Mouse (Mus musculus): ENCODE data around the gene Vsnl1. TPM values are rescaled to one million over a fixed set of nuclear protein-coding genes. Genes with fewer than 3 reads are reported as not detected.

The Vsnl1 gene
- polyA plus RNA-seq, 1 experiment = not detected

- no peak overlapping the region for H3K27ac ChIP-seq (ENCODE audit: control insufficient read depth, insufficient read depth, low read depth, low read length)
- TF ChIP-seq CTCF (IDR thresholded peaks at IDR 0.05; ENCODE audit: control insufficient read depth, insufficient read depth, insufficient replicate concordance, low read depth, low read length) (no peak), POLR2A (IDR thresholded peaks at IDR 0.05; ENCODE audit: control insufficient read depth, low read depth, low read length) (no peak)
- no peaks in the 10 kb centered on the region for H3K36me3 ChIP-seq (ENCODE audit: control insufficient read depth, insufficient read depth, low read length)
- H3K4me3 ChIP-seq (ENCODE audit: control insufficient read depth, low read depth, low read length) = no peak overlapping the region
- no peaks in the 10 kb centered on the region for H3K27me3 ChIP-seq (ENCODE audit: control insufficient read depth, insufficient read depth, low read length)
- no peaks in the 10 kb centered on the region for H3K4me1 ChIP-seq (ENCODE audit: control insufficient read depth, insufficient read depth, low read length)
These were observed 51.7 kb downstream of the Vsnl1 start for GRCm38 (mm10) chr12:11384754-11385153.

GRCm38 (mm10) chr12:11379396-11379795 is 57.0 kb downstream of the Vsnl1 start:
- Histone ChIP-seq H3K27ac (ENCODE audit: control insufficient read depth, insufficient read depth, low read depth, low read length) (no peak overlapping the region), H3K36me3 (ENCODE audit: control insufficient read depth, insufficient read depth, low read length) (no peaks in the 10 kb centered on the region), H3K27me3 (ENCODE audit: control insufficient read depth, insufficient read depth, low read length) (no peaks in the 10 kb centered on the region), H3K4me3 (ENCODE audit: control insufficient read depth, low read depth, low read length) (no peak overlapping the region), H3K4me1 (ENCODE audit: control insufficient read depth, insufficient read depth, low read length) (no peaks in the 10 kb centered on the region)
- TF ChIP-seq POLR2A (IDR thresholded peaks at IDR 0.05; ENCODE audit: control insufficient read depth, low read depth, low read length) (no peak), CTCF (IDR thresholded peaks at IDR 0.05; ENCODE audit: control insufficient read depth, insufficient read depth, insufficient replicate concordance, low read depth, low read length) (no peak)

GRCm38 (mm10) chr12:11370056-11370455 is 66.4 kb downstream of the Vsnl1 start:
- Histone ChIP-seq H3K27me3 (ENCODE audit: control insufficient read depth, insufficient read depth, low read length) (no peaks in the 10 kb centered on the region), H3K27ac (ENCODE audit: control insufficient read depth, insufficient read depth, low read depth, low read length) (no peak overlapping the region), H3K4me3 (ENCODE audit: control insufficient read depth, low read depth, low read length) (no peak overlapping the region), H3K4me1 (ENCODE audit: control insufficient read depth, insufficient read depth, low read length) (no peaks in the 10 kb centered on the region), H3K36me3 (ENCODE audit: control insufficient read depth, insufficient read depth, low read length) (no peaks in the 10 kb centered on the region)
- TF ChIP-seq POLR2A (IDR thresholded peaks at IDR 0.05; ENCODE audit: control insufficient read depth, low read depth, low read length) (no peak), CTCF (IDR thresholded peaks at IDR 0.05; ENCODE audit: control insufficient read depth, insufficient read depth, insufficient replicate concordance, low read depth, low read length) (no peak)

- Histone ChIP-seq H3K4me3 (ENCODE audit: control insufficient read depth, low read depth, low read length) (no peak overlapping the region), H3K4me1 (ENCODE audit: control insufficient read depth, insufficient read depth, low read length) (no peaks in the 10 kb centered on the region), H3K36me3 (ENCODE audit: control insufficient read depth, insufficient read depth, low read length) (no peaks in the 10 kb centered on the region), H3K27me3 (ENCODE audit: control insufficient read depth, insufficient read depth, low read length) (no peaks in the 10 kb centered on the region), H3K27ac (ENCODE audit: control insufficient read depth, insufficient read depth, low read depth, low read length) (no peak overlapping the region)
- no peak for TF ChIP-seq POLR2A (IDR thresholded peaks at IDR 0.05; ENCODE audit: control insufficient read depth, low read depth, low read length)
- no peak for TF ChIP-seq CTCF (IDR thresholded peaks at IDR 0.05; ENCODE audit: control insufficient read depth, insufficient read depth, insufficient replicate concordance, low read depth, low read length)
These were observed 69.2 kb downstream of the Vsnl1 start for GRCm38 (mm10) chr12:11367099-11367765.

GRCm38 (mm10) chr12:11364870-11365269 is 71.5 kb downstream of the Vsnl1 start:
- H3K4me3 ChIP-seq (ENCODE audit: control insufficient read depth, low read depth, low read length) = no peak overlapping the region
- no peaks in the 10 kb centered on the region for H3K27me3 ChIP-seq (ENCODE audit: control insufficient read depth, insufficient read depth, low read length)
- H3K4me1 ChIP-seq (ENCODE audit: control insufficient read depth, insufficient read depth, low read length) = no peaks in the 10 kb centered on the region
- TF ChIP-seq CTCF (IDR thresholded peaks at IDR 0.05; ENCODE audit: control insufficient read depth, insufficient read depth, insufficient replicate concordance, low read depth, low read length) = no peak
- no peak for TF ChIP-seq POLR2A (IDR thresholded peaks at IDR 0.05; ENCODE audit: control insufficient read depth, low read depth, low read length)
- no peak overlapping the region for H3K27ac ChIP-seq (ENCODE audit: control insufficient read depth, insufficient read depth, low read depth, low read length)
- no peaks in the 10 kb centered on the region for H3K36me3 ChIP-seq (ENCODE audit: control insufficient read depth, insufficient read depth, low read length)

- TF ChIP-seq POLR2A (IDR thresholded peaks at IDR 0.05; ENCODE audit: control insufficient read depth, low read depth, low read length) (no peak), CTCF (IDR thresholded peaks at IDR 0.05; ENCODE audit: control insufficient read depth, insufficient read depth, insufficient replicate concordance, low read depth, low read length) (no peak)
- H3K4me1 ChIP-seq (ENCODE audit: control insufficient read depth, insufficient read depth, low read length) = no peaks in the 10 kb centered on the region
- H3K27ac ChIP-seq (ENCODE audit: control insufficient read depth, insufficient read depth, low read depth, low read length) = no peak overlapping the region
- H3K27me3 ChIP-seq (ENCODE audit: control insufficient read depth, insufficient read depth, low read length) = no peaks in the 10 kb centered on the region
- no peak overlapping the region for H3K4me3 ChIP-seq (ENCODE audit: control insufficient read depth, low read depth, low read length)
- H3K36me3 ChIP-seq (ENCODE audit: control insufficient read depth, insufficient read depth, low read length) = no peaks in the 10 kb centered on the region
These were observed 74.0 kb downstream of the Vsnl1 start for GRCm38 (mm10) chr12:11362435-11362834.

GRCm38 (mm10) chr12:11350895-11351294 is 85.5 kb downstream of the Vsnl1 start:
- peak overlapping the region; percentile 14; the same call in 1 of the 2 replicates for H3K4me3 ChIP-seq (ENCODE audit: control insufficient read depth, low read depth, low read length)

More at GRCm38 (mm10) chr12:11350895-11351294, 85.5 kb downstream of the Vsnl1 start:
- no peaks in the 10 kb centered on the region for H3K4me1 ChIP-seq (ENCODE audit: control insufficient read depth, insufficient read depth, low read length)
- TF ChIP-seq POLR2A (IDR thresholded peaks at IDR 0.05; ENCODE audit: control insufficient read depth, low read depth, low read length) (no peak), CTCF (IDR thresholded peaks at IDR 0.05; ENCODE audit: control insufficient read depth, insufficient read depth, insufficient replicate concordance, low read depth, low read length) (peak; percentile 41; the same call in 1 of the 2 replicates)
- H3K36me3 ChIP-seq (ENCODE audit: control insufficient read depth, insufficient read depth, low read length) = no peaks in the 10 kb centered on the region
- H3K27ac ChIP-seq (ENCODE audit: control insufficient read depth, insufficient read depth, low read depth, low read length) = no peak overlapping the region
- H3K27me3 ChIP-seq (ENCODE audit: control insufficient read depth, insufficient read depth, low read length) = no peaks in the 10 kb centered on the region
